Comparison of ENCODE assay signal across 19 mouse cellular contexts in genomic region chr5:75494143-75494542, GRCm38 (mm10).
A peak's percentile ranks its signal among the peaks of the same experiment; 100 is the strongest.
DNase-seq lines count a peak whose midpoint lies in the region; ATAC-seq lines count a peak whose summit lies in the region.
"Had no signal": no experiment of that assay in that cellular context is flagged by ENCODE, and none has a peak within 500 bp of the region (broad histone marks: within the 10 kb centered on the region; RNA-seq: fewer than 3 reads in every experiment).

No protein-coding gene starts in this region.

- DNase-seq in urinary bladder, postnatal 14 days (ENCODE audit: low spot score) = peak; percentile 33
- no peak for DNase-seq in urinary bladder, postnatal 25 days (ENCODE audit: low spot score)
- peak; percentile 30 for DNase-seq in fat pad, adult 2 months (ENCODE audit: extremely low read depth, low read depth, low spot score)
- DNase-seq in gonadal fat pad, adult 2 months (ENCODE audit: low read depth) = peak; percentile 33
- no peak for DNase-seq in left cerebral cortex, postnatal 14 days (ENCODE audit: low spot score in 2 of 2)
- DNase-seq in T-cell, adult 2 months (ENCODE audit: low spot score) = no peak
- no peak for DNase-seq in right cerebral cortex, adult 2 months (ENCODE audit: low spot score in 2 of 2)
- DNase-seq: adrenal gland, adult 8-10 months; adrenal gland, postnatal 14 days; adrenal gland, postnatal 36 days; cerebellum, adult 11-12 months; cerebellum, adult 2 months; cerebellum, adult 9-10 months; cerebellum, postnatal 10 days; cerebellum, postnatal 25 days had no signal

- intact Hi-C loops in left cerebral cortex, postnatal 14 days (cut with DNase I) = no loop called here

- peak; percentile 49 for ATAC-seq in megakaryocyte, adult 5-6 weeks (ENCODE audit: poor library complexity, severe bottlenecking)
- ATAC-seq: activated CD4-positive, CD25-positive, alpha-beta regulatory T cell, adult 4 months; forebrain, embryonic 14.5 days; forebrain, embryonic 16.5 days had no signal

Comparison
In these comparisons a context has a peak if more than half of its experiments do, and no peak if none do; other contexts are left out.
1. DNase-seq: peak in urinary bladder, postnatal 14 days (single experiment), fat pad, adult 2 months (single experiment) and gonadal fat pad, adult 2 months (single experiment); none in urinary bladder, postnatal 25 days (single experiment), left cerebral cortex, postnatal 14 days (0 of 2), T-cell, adult 2 months (single experiment) and right cerebral cortex, adult 2 months (0 of 2).